Comparison of ENCODE assay signal across 24 mouse cellular contexts in genomic region chr2:161215736-161216135, GRCm38 (mm10).
DNase-seq lines count a peak whose midpoint lies in the region; ATAC-seq lines count a peak whose summit lies in the region.
"Had no signal": no experiment of that assay in that cellular context is flagged by ENCODE, and none has a peak within 500 bp of the region (broad histone marks: within the 10 kb centered on the region; RNA-seq: fewer than 3 reads in every experiment).

No protein-coding gene starts in this region.

- no peak overlapping the region for H3K4me2 ChIP-seq in intestine, embryonic 14.5 days (ENCODE audit: low read length)
- no peak overlapping the region for H3K4me2 ChIP-seq in intestine, embryonic 15.5 days (replicated peaks)
- H3K4me2 ChIP-seq: embryonic facial prominence, embryonic 15.5 days; forebrain, embryonic 12.5 days; heart, embryonic 11.5 days; hindbrain, embryonic 13.5 days had no signal

- no peak for ATAC-seq in intestine, embryonic 14.5 days (replicated peaks; ENCODE audit: low FRiP score, low TSS enrichment, low read depth)
- ATAC-seq in intestine, embryonic 15.5 days = no peak
- ATAC-seq: intestine, postnatal 0 days; Patski had no signal

- no peaks in the 10 kb centered on the region for H3K36me3 ChIP-seq in heart, embryonic 10.5 days
- H3K36me3 ChIP-seq in intestine, embryonic 14.5 days (ENCODE audit: control insufficient read depth, insufficient read depth, low read length) = no peaks in the 10 kb centered on the region
- no peaks in the 10 kb centered on the region for H3K36me3 ChIP-seq in intestine, embryonic 15.5 days
- H3K36me3 ChIP-seq: embryonic facial prominence, embryonic 12.5 days; embryonic facial prominence, embryonic 15.5 days; forebrain, embryonic 12.5 days; G1E; hindbrain, embryonic 13.5 days had no signal

- no peak overlapping the region for H3K4me3 ChIP-seq in heart, embryonic 10.5 days
- H3K4me3 ChIP-seq in intestine, embryonic 14.5 days (ENCODE audit: low read depth, low read length) = no peak overlapping the region
- H3K4me3 ChIP-seq in intestine, embryonic 15.5 days (replicated peaks) = no peak overlapping the region
- H3K4me3 ChIP-seq: embryonic facial prominence, embryonic 12.5 days; embryonic facial prominence, embryonic 15.5 days; forebrain, embryonic 12.5 days; heart, adult 2 months; hindbrain, embryonic 13.5 days had no signal

- DNase-seq in cerebellum, postnatal 14 days = peak; percentile 26 to 33
- no peak for DNase-seq in cerebellum, adult 9-11 months
- peak; percentile 83 for DNase-seq in heart, adult 11 months
- DNase-seq in heart, embryonic 10.5 days (ENCODE audit: low spot score) = no peak
- DNase-seq in intestine, embryonic 14.5 days (ENCODE audit: low spot score) = peak; percentile 31
- DNase-seq in retina, embryonic 14.5 days (ENCODE audit: low spot score) = peak; percentile 2
- DNase-seq in layer of hippocampus, postnatal 25 days (ENCODE audit: extremely low spot score in 1 of 2, low spot score in 1 of 2) = no peak
- DNase-seq: adrenal gland, postnatal 10 days; adrenal gland, postnatal 36 days; B cell, adult 2 months; cerebellum, adult 18-20 months; cerebellum, adult 9-10 months; gastrocnemius, postnatal 25 days; heart, adult 2 months; kidney, adult 2 months had no signal

- no peaks in the 10 kb centered on the region for H3K9me3 ChIP-seq in heart, embryonic 10.5 days
- no peaks in the 10 kb centered on the region for H3K9me3 ChIP-seq in intestine, embryonic 14.5 days (ENCODE audit: control insufficient read depth, low read length)
- H3K9me3 ChIP-seq in intestine, embryonic 15.5 days = no peaks in the 10 kb centered on the region
- H3K9me3 ChIP-seq: embryonic facial prominence, embryonic 12.5 days; embryonic facial prominence, embryonic 15.5 days; forebrain, embryonic 12.5 days; hindbrain, embryonic 13.5 days had no signal

- H3K27me3 ChIP-seq in heart, embryonic 10.5 days (ENCODE audit: insufficient read depth, poor library complexity, severe bottlenecking) = no peaks in the 10 kb centered on the region
- no peaks in the 10 kb centered on the region for H3K27me3 ChIP-seq in intestine, embryonic 14.5 days (replicated peaks; ENCODE audit: control insufficient read depth, insufficient read depth, low read length)
- H3K27me3 ChIP-seq in intestine, embryonic 15.5 days (replicated peaks) = no peaks in the 10 kb centered on the region
- H3K27me3 ChIP-seq: hindbrain, embryonic 13.5 days had no signal

- 78% methylated on average over 8 of the region's 8 CpGs for WGBS in heart, embryonic 10.5 days
- 72% methylated on average over 8 of the region's 8 CpGs for WGBS in intestine, embryonic 14.5 days
- WGBS in intestine, embryonic 15.5 days = 72% methylated on average over 8 of the region's 8 CpGs

- no peak overlapping the region for H3K27ac ChIP-seq in heart, embryonic 10.5 days
- no peak overlapping the region for H3K27ac ChIP-seq in intestine, embryonic 14.5 days (ENCODE audit: low read depth)
- H3K27ac ChIP-seq in intestine, embryonic 15.5 days = no peak overlapping the region
- H3K27ac ChIP-seq: embryonic facial prominence, embryonic 12.5 days; embryonic facial prominence, embryonic 15.5 days; forebrain, embryonic 12.5 days; heart, adult 2 months; hindbrain, embryonic 13.5 days had no signal

- H3K4me1 ChIP-seq in heart, embryonic 10.5 days = no peaks in the 10 kb centered on the region
- H3K4me1 ChIP-seq in intestine, embryonic 14.5 days (replicated peaks; ENCODE audit: control insufficient read depth, insufficient read depth, low read length) = no peaks in the 10 kb centered on the region
- no peaks in the 10 kb centered on the region for H3K4me1 ChIP-seq in intestine, embryonic 15.5 days (replicated peaks)
- H3K4me1 ChIP-seq: embryonic facial prominence, embryonic 12.5 days; embryonic facial prominence, embryonic 15.5 days had no signal

- no peak overlapping the region for H3K9ac ChIP-seq in intestine, embryonic 14.5 days (ENCODE audit: low read length)
- no peak overlapping the region for H3K9ac ChIP-seq in intestine, embryonic 15.5 days
- H3K9ac ChIP-seq: embryonic facial prominence, embryonic 12.5 days; embryonic facial prominence, embryonic 15.5 days; forebrain, embryonic 12.5 days; hindbrain, embryonic 13.5 days had no signal

Comparison
In these comparisons a context has a peak if more than half of its experiments do, and no peak if none do; other contexts are left out.
1. DNase-seq: peak in cerebellum, postnatal 14 days (2 of 2), heart, adult 11 months (single experiment), intestine, embryonic 14.5 days (single experiment) and retina, embryonic 14.5 days (single experiment); none in cerebellum, adult 9-11 months (single experiment), heart, embryonic 10.5 days (single experiment) and layer of hippocampus, postnatal 25 days (0 of 2).